Mouse (Mus musculus): ENCODE data around the gene Nemp1. TPM values are rescaled to one million over a fixed set of nuclear protein-coding genes. Genes with fewer than 3 reads are reported as not detected.
A peak's percentile ranks its signal among the peaks of the same experiment; 100 is the strongest.
"Not testable (repeated sequence)": the region's sequence is repeated elsewhere in the genome, so short reads cannot be mapped to it uniquely, and the experiment has no call there.

Nemp1 gene
- polyA plus RNA-seq, 1 experiment from 2014 or later, result 9.9 TPM

DNA sequence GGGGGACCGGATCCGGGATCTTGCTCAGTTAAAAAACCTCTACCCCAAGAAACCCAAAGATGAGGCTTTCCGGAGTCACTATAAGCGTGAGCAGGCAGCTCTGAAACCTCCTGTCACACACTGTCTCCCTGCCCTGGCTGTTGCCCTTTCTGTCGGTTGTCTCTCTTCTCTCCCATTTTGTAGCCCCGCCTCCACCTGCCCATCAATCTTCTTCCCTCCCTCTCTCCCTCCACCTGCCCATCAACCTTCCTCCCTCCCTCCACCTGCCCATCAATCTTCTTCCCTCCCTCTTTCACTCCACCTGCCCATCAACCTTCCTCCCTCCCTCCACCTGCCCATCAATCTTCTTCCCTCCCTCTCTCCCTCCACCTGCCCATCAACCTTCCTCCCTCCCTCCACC, 9.1 kb upstream of the Nemp1 start:
- not testable (repeated sequence) for H3K4me3 ChIP-seq; DNase-seq (ENCODE audit: extremely low spot score, low spot score); H3K27ac ChIP-seq; H3K9me3 ChIP-seq; H3K36me3 ChIP-seq (replicated peaks)
- Histone ChIP-seq H3K4me1 (peaks cover 48% of the 10 kb centered on the region), H3K27me3 (ENCODE audit: poor library complexity, severe bottlenecking) (peaks cover 54% of the 10 kb centered on the region)
- WGBS, result 46% methylated on average over 6 of the region's 6 CpGs

DNA sequence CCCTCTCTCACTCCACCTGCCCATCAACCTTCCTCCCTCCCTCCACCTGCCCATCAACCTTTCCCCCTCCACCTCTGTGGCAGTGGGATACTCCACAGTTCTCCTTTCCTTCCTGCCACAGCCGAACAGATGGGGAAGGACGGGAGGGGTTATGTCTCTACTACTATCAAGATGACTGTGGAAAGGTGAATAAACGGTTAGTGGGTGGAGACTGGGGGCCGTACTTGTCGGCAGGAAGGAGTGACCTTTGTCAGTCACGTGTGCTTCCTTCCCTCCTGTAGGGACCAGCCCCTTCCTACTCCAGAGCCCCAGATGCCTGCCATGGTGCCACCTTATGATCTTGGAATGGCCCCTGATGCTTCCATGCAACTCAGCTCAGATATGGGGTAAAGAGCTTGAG, 8.6 kb upstream of the Nemp1 start:
- peaks cover 59% of the 10 kb centered on the region for H3K27me3 ChIP-seq (ENCODE audit: poor library complexity, severe bottlenecking)
- WGBS, result 16% methylated on average over 6 of the region's 6 CpGs
- DNase-seq (ENCODE audit: extremely low spot score, low spot score), result no peak

DNA sequence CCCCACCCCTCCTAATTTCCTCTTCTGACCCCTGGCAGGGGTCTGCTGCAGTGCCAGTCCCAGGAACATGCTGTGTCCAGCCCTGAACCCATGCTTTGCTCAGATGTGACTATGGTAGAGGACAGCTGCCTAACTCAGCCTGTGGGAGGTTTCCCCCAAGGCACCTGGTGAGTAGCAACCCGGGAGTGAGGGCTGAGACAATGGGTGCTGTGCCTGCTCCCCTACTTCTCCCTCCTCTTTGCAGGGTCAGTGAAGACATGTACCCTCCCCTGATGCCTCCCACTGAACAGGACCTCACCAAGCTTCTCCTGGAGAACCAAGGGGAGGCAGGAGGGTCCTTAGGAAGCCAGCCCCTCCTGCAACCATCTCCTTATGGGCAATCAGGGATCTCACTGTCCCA, 7.2 kb upstream of the Nemp1 start:
- Histone ChIP-seq H3K36me3 (replicated peaks) (peaks cover 24% of the 10 kb centered on the region), H3K27ac (no peak overlapping the region), H3K9me3 (no peaks in the 10 kb centered on the region), H3K27me3 (ENCODE audit: poor library complexity, severe bottlenecking) (peaks cover 74% of the 10 kb centered on the region), H3K4me1 (peaks cover 59% of the 10 kb centered on the region), H3K4me3 (no peak overlapping the region)
- no peak for DNase-seq (ENCODE audit: extremely low spot score, low spot score)
- 73% methylated on average over 1 of the region's 1 CpGs for WGBS

More for the DNA sequence above, 8.6 kb upstream of the Nemp1 start:
- peaks cover 11% of the 10 kb centered on the region for H3K36me3 ChIP-seq (replicated peaks)
- H3K4me1 ChIP-seq, result peaks cover 49% of the 10 kb centered on the region
- no peaks in the 10 kb centered on the region for H3K9me3 ChIP-seq
- H3K27ac ChIP-seq, result peak overlapping the region; percentile 21; the same call in 1 of the 2 replicates
- H3K4me3 ChIP-seq, result no peak overlapping the region

DNA sequence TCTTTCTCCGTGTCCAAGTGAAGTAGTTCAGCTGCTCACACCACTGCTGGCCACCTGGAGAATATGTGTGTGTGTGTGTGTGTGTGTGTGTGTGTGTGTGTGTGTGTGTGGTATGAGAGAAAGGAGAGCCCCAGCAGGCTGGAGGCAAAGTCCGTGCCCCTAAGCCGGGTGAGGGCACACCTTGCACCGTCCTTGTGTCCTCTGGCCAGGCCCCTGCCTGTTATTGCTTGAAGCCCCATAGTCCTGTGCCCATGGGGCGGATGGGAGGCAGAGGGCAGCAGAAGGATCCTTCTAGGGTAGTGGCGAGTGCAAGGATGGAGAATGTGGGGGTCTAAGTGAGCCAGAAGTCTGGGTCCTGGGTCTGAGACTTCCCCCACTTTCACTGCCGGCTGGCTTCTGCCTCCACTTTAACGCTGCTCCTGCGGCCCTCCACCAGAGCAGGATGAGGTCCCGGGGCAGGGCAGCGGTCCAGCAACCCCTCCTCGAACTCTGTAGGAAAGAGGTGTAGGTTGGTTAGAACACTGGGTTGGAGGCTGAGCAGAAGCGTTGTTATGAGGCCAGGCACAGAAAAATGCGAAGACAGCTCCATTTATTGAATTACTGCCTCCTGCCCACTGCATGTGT, 5.3 kb upstream of the Nemp1 start:
- H3K4me1 ChIP-seq, result peaks cover 70% of the 10 kb centered on the region
- WGBS, result 14% methylated on average over 14 of the region's 14 CpGs

DNA sequence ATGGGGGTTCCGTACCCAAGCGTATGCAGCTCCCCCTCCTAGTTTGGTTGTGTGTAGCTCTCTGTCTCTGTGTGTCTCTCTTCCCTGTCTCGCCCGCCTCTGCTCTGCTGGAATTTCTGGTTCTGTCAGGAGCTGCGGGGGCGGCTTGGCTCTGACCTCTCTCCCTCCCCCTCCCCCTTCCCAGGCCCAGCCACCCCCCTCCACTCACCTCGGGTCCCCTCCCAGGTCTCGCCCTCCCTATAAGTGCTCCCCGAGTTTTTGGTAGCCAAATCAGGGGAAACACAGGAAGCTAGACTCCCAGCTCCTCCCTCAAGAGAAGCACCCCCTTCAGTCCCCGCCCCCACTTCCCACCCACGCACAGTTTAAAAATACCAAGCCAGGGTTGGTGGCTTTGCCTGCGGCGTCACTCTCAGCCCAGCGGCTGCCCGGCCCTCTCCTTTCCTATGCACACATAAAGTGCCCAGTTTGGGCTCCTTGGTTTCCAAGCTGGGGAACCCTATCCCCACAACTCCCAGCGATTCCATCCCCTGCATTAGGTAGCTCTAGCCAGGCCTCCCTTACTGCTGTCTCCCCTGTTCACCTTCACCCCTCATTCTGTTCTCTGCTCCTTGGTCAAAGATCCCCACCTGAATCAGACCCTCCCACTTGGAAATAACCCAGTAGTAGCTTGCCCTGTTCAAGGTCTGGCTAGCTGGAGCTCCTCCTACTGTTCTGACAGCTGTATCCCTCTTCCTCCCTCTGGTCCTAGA, 4.6 kb upstream of the Nemp1 start:
- Histone ChIP-seq H3K9me3 (no peaks in the 10 kb centered on the region), H3K4me1 (peaks cover 77% of the 10 kb centered on the region), H3K36me3 (replicated peaks) (peaks cover 28% of the 10 kb centered on the region), H3K27me3 (ENCODE audit: poor library complexity, severe bottlenecking) (peaks cover 99% of the 10 kb centered on the region), H3K4me3 (peak overlapping the region; percentile 38), H3K27ac (peak overlapping the region; percentile 4; the same call in 1 of the 2 replicates)
- 4% methylated on average over 16 of the region's 16 CpGs for WGBS
- no peak for DNase-seq (ENCODE audit: extremely low spot score, low spot score)

More for the DNA sequence above, 5.3 kb upstream of the Nemp1 start:
- Histone ChIP-seq H3K27me3 (ENCODE audit: poor library complexity, severe bottlenecking) (peaks cover 92% of the 10 kb centered on the region), H3K36me3 (replicated peaks) (peaks cover 28% of the 10 kb centered on the region), H3K9me3 (no peaks in the 10 kb centered on the region), H3K27ac (peak overlapping the region; percentile 4; the same call in 1 of the 2 replicates), H3K4me3 (peak overlapping the region; percentile 38)
- DNase-seq (ENCODE audit: extremely low spot score, low spot score), result no peak

DNA sequence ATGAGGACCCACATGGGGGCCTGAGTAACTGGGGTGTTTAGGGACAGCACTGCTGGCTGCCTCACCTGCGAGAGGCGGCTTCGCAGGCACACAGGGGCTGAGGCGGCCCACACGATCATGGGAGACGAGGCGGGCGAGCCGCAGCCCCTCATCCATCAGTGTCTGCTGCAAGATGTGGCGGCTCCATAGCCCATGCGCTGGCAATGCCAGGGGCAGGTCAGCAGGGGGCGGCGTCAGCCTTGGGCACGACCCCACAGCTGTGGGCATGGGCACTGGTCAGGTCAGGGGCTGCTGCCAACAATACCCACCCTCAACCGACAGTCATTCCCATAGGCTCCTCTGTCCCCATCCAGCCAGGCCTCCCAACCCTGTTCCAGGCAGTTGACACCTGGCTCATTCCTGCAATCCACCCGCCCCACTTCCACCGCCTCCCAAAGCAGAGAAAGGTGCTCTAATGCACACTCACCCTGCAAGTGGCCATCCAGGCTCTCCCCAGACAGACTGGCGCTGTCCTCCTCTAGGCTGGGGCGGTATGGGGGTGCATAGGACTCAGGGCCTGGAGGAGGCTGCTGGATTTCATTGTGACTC, 3.9 kb upstream of the Nemp1 start:
- H3K4me3 ChIP-seq, result peak overlapping the region; percentile 38

DNA sequence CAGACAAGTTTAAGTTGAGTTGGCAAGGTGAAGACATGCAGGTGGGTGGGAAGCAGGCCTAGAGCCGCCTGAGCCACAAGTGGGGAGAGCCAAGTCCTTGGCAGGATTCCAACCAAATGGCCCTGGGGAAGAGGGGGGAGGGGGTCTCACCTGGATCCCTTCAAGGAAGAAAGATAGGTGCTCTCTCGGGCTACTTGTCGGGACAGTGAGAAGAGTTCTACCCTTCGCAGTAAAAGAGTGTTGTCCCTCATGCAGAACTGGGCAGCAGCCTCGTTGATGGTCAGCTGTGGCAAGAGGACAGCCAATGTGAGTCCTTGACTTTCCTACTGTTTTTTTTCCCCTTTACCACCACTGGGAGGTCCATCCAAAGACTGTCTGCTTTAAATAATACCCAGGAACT, 3.1 kb upstream of the Nemp1 start:
- WGBS, result 13% methylated on average over 5 of the region's 5 CpGs
- Histone ChIP-seq H3K4me1 (peaks cover 85% of the 10 kb centered on the region), H3K36me3 (replicated peaks) (peaks cover 28% of the 10 kb centered on the region), H3K9me3 (no peaks in the 10 kb centered on the region), H3K4me3 (peak overlapping the region; percentile 61; the same call in 1 of the 2 replicates), H3K27me3 (ENCODE audit: poor library complexity, severe bottlenecking) (peaks cover 100% of the 10 kb centered on the region), H3K27ac (no peak overlapping the region)
- DNase-seq (ENCODE audit: extremely low spot score, low spot score), result no peak

More for the DNA sequence above, 3.9 kb upstream of the Nemp1 start:
- H3K9me3 ChIP-seq, result no peaks in the 10 kb centered on the region
- H3K36me3 ChIP-seq (replicated peaks), result peaks cover 28% of the 10 kb centered on the region
- peaks cover 100% of the 10 kb centered on the region for H3K27me3 ChIP-seq (ENCODE audit: poor library complexity, severe bottlenecking)
- DNase-seq (ENCODE audit: extremely low spot score, low spot score), result no peak
- no peak overlapping the region for H3K27ac ChIP-seq
- H3K4me1 ChIP-seq, result peaks cover 84% of the 10 kb centered on the region
- WGBS, result 14% methylated on average over 19 of the region's 19 CpGs

DNA sequence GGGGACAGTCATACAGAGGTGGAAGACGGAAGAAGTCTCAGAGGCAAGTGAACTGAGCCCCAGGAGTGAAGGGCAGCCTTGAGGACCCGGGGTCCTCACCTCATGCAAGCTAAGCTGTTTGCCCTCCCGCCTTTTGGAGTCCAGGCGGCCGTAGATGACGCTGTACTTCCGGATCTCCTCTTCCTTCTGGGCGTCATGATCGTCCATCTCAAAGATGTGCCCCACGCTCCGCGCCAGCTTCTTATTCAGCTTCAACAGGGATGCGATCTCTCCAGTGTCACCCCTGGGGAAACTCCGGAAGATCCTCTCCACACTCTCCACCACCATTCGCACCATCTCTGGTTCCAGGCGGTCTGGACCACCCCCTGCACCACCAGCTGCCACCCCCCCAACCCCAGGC, 2.5 kb upstream of the Nemp1 start:
- Histone ChIP-seq H3K9me3 (no peaks in the 10 kb centered on the region), H3K27me3 (ENCODE audit: poor library complexity, severe bottlenecking) (peaks cover 100% of the 10 kb centered on the region), H3K36me3 (replicated peaks) (peaks cover 28% of the 10 kb centered on the region), H3K4me3 (peak overlapping the region; percentile 61), H3K27ac (no peak overlapping the region), H3K4me1 (peaks cover 90% of the 10 kb centered on the region)
- 10% methylated on average over 16 of the region's 16 CpGs for WGBS
- DNase-seq (ENCODE audit: extremely low spot score, low spot score), result no peak

DNA sequence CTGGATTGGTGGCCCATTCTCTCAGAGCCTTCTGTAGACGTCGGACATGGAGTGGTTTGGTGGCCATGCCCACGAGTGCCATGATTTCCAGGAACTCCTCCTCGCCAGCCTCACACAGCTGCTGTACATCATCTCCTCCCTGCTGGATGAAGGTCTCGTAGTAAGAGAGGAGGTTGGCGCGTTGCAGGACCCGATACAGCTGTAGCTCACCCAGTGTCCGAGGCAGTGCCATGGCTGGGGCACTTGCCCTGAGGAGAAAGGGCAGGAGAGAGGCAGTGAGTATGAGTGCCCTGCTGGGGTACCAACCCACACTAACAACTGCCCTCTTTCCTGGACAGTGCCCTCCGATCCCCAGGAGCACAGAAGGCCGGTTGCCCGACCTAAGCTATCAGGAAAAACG, 1.8 kb upstream of the Nemp1 start:
- Histone ChIP-seq H3K27ac (0 out of 2 replicates have a peak overlapping the region, but pooled peaks have one; percentile 5), H3K9me3 (no peaks in the 10 kb centered on the region), H3K4me1 (peaks cover 90% of the 10 kb centered on the region), H3K36me3 (replicated peaks) (peaks cover 28% of the 10 kb centered on the region), H3K27me3 (ENCODE audit: poor library complexity, severe bottlenecking) (peaks cover 99% of the 10 kb centered on the region), H3K4me3 (peak overlapping the region; percentile 61)
- 16% methylated on average over 13 of the region's 13 CpGs for WGBS
- no peak for DNase-seq (ENCODE audit: extremely low spot score, low spot score)

DNA sequence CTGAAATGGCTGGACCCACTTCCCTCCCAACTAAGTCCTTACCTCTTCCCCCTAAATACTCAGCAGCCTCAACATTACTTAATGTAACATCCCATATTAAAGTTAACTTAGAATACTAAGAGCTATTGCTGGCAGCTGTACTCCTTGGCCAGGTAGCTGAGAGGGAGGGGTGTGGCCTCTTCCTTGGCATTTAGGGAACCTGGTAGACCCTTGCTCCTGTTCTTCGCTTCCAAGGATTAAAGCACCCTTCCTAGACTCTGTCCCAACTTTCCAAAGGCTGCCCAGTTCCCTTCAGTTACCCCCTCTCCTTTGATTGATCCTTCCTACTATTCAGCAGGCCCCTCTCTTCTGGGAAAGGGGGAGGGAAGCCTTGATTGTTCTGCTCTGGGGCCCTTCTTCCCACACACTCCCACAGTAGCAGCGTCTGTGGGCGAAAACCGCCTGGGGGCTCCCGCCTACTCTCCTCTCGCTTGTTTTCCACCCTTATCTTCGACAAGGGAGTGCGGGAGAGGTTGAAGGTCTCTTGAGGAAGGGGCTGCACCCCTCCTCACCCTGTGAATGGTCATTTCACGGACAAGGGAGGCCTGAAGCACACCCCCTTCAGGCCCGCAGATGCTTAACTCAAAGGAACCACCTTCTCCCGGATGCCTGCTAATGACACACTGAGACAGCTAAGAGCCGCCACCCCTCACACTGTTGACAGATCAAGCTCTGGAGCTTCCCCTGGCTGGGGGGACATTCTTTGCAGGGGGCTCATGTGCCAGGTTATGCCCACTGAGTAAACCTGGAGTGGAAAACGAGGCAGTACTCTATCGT, 1.1 kb upstream of the Nemp1 start:
- 2% methylated on average over 14 of the region's 14 CpGs for WGBS
- peak overlapping the region; percentile 89 for H3K27ac ChIP-seq

DNA sequence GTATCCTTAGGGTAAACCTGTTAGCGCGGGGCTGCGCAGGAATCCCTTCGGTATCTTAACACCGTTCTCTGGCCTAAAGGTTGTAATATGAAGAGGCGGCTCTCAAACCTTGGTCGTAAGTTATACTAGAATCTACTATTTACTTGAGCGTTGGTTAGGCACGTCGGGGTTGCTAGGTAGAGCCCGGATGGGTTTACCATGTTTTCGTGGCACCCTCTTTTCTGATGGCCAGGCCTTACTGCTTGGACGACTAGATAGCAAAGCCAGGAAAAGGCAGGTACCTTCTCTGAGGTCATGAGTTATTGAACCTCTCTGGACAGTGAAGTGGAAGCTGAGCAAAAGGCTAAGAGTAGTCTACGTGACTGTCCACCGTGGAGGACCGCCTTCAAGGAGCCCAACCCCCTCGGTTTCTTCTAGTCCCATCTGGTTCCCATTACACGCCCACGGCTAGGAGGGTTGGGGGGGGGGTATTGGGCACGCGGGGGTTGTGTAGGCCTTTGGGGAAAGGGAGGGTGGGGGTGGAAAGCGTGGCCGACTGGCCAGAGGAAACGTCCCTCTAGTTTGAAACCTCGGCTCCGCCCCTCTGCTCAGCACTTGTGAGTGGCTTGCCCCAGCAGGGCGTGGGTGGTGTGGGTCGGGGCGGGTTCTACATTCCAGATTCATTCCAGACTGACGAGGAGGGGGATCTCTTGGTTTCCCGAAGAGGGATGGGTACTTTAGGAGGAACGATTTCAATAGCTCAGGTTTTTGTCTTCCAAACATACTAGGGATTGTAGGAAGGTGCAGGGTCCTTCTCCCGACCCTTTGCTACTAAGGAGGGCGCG, 780 bp downstream of the Nemp1 start:
- Histone ChIP-seq H3K36me3 (replicated peaks) (peaks cover 18% of the 10 kb centered on the region), H3K9me3 (no peaks in the 10 kb centered on the region), H3K27ac (peak overlapping the region; percentile 89), H3K27me3 (ENCODE audit: poor library complexity, severe bottlenecking) (peaks cover 73% of the 10 kb centered on the region), H3K4me1 (peaks cover 71% of the 10 kb centered on the region), H3K4me3 (peak overlapping the region; percentile 61)
- WGBS, result 2% methylated on average over 35 of the region's 35 CpGs
- peak; percentile 70 for DNase-seq (ENCODE audit: extremely low spot score, low spot score)

More for the DNA sequence above, 1.1 kb upstream of the Nemp1 start:
- peak overlapping the region; percentile 61 for H3K4me3 ChIP-seq
- peaks cover 90% of the 10 kb centered on the region for H3K4me1 ChIP-seq
- H3K27me3 ChIP-seq (ENCODE audit: poor library complexity, severe bottlenecking), result peaks cover 92% of the 10 kb centered on the region
- no peaks in the 10 kb centered on the region for H3K9me3 ChIP-seq
- no peak for DNase-seq (ENCODE audit: extremely low spot score, low spot score)
- peaks cover 26% of the 10 kb centered on the region for H3K36me3 ChIP-seq (replicated peaks)
